Mouse (Mus musculus) thymus, adult 2 months (tissue): Measurements from ENCODE around the gene Mast2. TPM values are rescaled to one million over a fixed set of nuclear protein-coding genes. Genes with fewer than 3 reads are reported as not detected.

Experiments used
- DNase-seq: peaks from one replicate; pipeline ENCODE4 v3.0.0; 2021
- H3K27ac ChIP-seq: fragments of 200-500 bp; 2 replicates; pipeline ENCODE4 v1.5.1; 2012; ENCODE audit warnings: low read length, control low read depth; ENCODE audit not compliant: control insufficient read depth, insufficient read depth
- H3K27me3 ChIP-seq: fragments of 200-500 bp; 2 replicates; pipeline ENCODE4 v1.6.1; 2012; ENCODE audit warnings: mild to moderate bottlenecking, low read length, moderate library complexity, mixed read lengths; ENCODE audit not compliant: control insufficient read depth, insufficient read depth
- H3K36me3 ChIP-seq: fragments of 200-500 bp; 2 replicates; pipeline ENCODE4 v1.6.1; 2012; ENCODE audit warnings: mild to moderate bottlenecking, low read length, moderate library complexity; ENCODE audit not compliant: control insufficient read depth, insufficient read depth
- H3K4me1 ChIP-seq: fragments of 200-500 bp; replicated peaks from 2 replicates; pipeline ENCODE4 v1.6.1; 2012; ENCODE audit warnings: low read length; ENCODE audit not compliant: control insufficient read depth, insufficient read depth
- H3K4me3 ChIP-seq: fragments of 200-500 bp; 2 replicates; pipeline ENCODE4 v1.5.1; 2012; ENCODE audit warnings: mild to moderate bottlenecking, low read length, control low read depth, moderate library complexity; ENCODE audit not compliant: control insufficient read depth, insufficient read depth
- CTCF ChIP-seq: fragments of 200-500 bp; IDR thresholded peaks from 2 replicates; pipeline ENCODE4 v1.5.1; 2012; ENCODE audit warnings: mild to moderate bottlenecking, control low read depth, low read length, moderate library complexity, borderline replicate concordance; ENCODE audit not compliant: control insufficient read depth, poor library complexity, insufficient read depth; ENCODE audit errors: extremely low read depth
- POLR2A ChIP-seq: fragments of 200-500 bp; IDR thresholded peaks from 2 replicates; pipeline ENCODE4 v1.6.1; 2012; ENCODE audit warnings: mild to moderate bottlenecking, low read length, control low read depth, moderate library complexity; ENCODE audit not compliant: control insufficient read depth, poor library complexity, insufficient read depth; ENCODE audit errors: extremely low read depth
- WGBS: fragments of 180-500 bp; shearing (Covaris S2); methylation state at CpG from one replicate; pipeline ENCODE4 v1.1.7; 2018; 5-methylcytosine and 5-hydroxymethylcytosine counted together
- polyA plus RNA-seq: library from polyadenylated mRNA; depleted of rRNA; stranded (reverse); fragments of >200 nt; gene quantifications from 2 replicates; pipeline ENCODE4 v1.2.3, GENCODE M21; 2012

Mast2 gene
- polyA plus RNA-seq, 1 experiment = 110 TPM

GRCm38 (mm10) chr4:116412993-116413392 is 51.0 kb downstream of the Mast2 start:
- no peak overlapping the region for H3K27ac ChIP-seq
- DNase-seq = no peak
- no peak overlapping the region for H3K4me3 ChIP-seq
- TF ChIP-seq POLR2A (no peak), CTCF (no peak)
- no peaks in the 10 kb centered on the region for H3K4me1 ChIP-seq
- H3K27me3 ChIP-seq = no peaks in the 10 kb centered on the region
- no peaks in the 10 kb centered on the region for H3K36me3 ChIP-seq
- 83% methylated on average over 1 of the region's 1 CpGs for WGBS

- TF ChIP-seq CTCF (no peak), POLR2A (no peak)
- H3K4me3 ChIP-seq = no peak overlapping the region
Observed at GRCm38 (mm10) chr4:116411401-116411800, 52.6 kb downstream of the Mast2 start.

GRCm38 (mm10) chr4:116406668-116407067 is 57.3 kb downstream of the Mast2 start:
- TF ChIP-seq CTCF (no peak), POLR2A (no peak)
- Histone ChIP-seq H3K4me1 (no peaks in the 10 kb centered on the region), H3K27me3 (no peaks in the 10 kb centered on the region), H3K36me3 (no peaks in the 10 kb centered on the region), H3K4me3 (no peak overlapping the region), H3K27ac (no peak overlapping the region)
- 95% methylated on average over 2 of the region's 2 CpGs for WGBS
- DNase-seq = no peak

More at GRCm38 (mm10) chr4:116411401-116411800, 52.6 kb downstream of the Mast2 start:
- Histone ChIP-seq H3K27ac (no peak overlapping the region), H3K4me1 (no peaks in the 10 kb centered on the region), H3K36me3 (no peaks in the 10 kb centered on the region), H3K27me3 (no peaks in the 10 kb centered on the region)
- no peak for DNase-seq

GRCm38 (mm10) chr4:116405955-116406351 is 58.0 kb downstream of the Mast2 start:
- DNase-seq = no peak
- WGBS = 84% methylated on average over 8 of the region's 8 CpGs
- no peaks in the 10 kb centered on the region for H3K27me3 ChIP-seq
- no peak overlapping the region for H3K4me3 ChIP-seq
- H3K27ac ChIP-seq = no peak overlapping the region
- H3K4me1 ChIP-seq = no peaks in the 10 kb centered on the region
- TF ChIP-seq POLR2A (no peak), CTCF (no peak)
- no peaks in the 10 kb centered on the region for H3K36me3 ChIP-seq

- no peak overlapping the region for H3K4me3 ChIP-seq
- no peak for DNase-seq
Observed at GRCm38 (mm10) chr4:116405276-116405954, 58.6 kb downstream of the Mast2 start.

GRCm38 (mm10) chr4:116403884-116404283 is 60.1 kb downstream of the Mast2 start:
- 83% methylated on average over 2 of the region's 2 CpGs for WGBS
- Histone ChIP-seq H3K4me1 (no peaks in the 10 kb centered on the region), H3K27ac (no peak overlapping the region), H3K36me3 (no peaks in the 10 kb centered on the region), H3K4me3 (no peak overlapping the region), H3K27me3 (no peaks in the 10 kb centered on the region)
- no peak for TF ChIP-seq POLR2A
- TF ChIP-seq CTCF = no peak
- no peak for DNase-seq

More at GRCm38 (mm10) chr4:116405276-116405954, 58.6 kb downstream of the Mast2 start:
- no peak for TF ChIP-seq CTCF
- no peaks in the 10 kb centered on the region for H3K27me3 ChIP-seq
- WGBS = 92% methylated on average over 7 of the region's 7 CpGs
- no peaks in the 10 kb centered on the region for H3K36me3 ChIP-seq
- H3K4me1 ChIP-seq = no peaks in the 10 kb centered on the region
- H3K27ac ChIP-seq = no peak overlapping the region

- 88% methylated on average over 1 of the region's 1 CpGs for WGBS
- Histone ChIP-seq H3K36me3 (no peaks in the 10 kb centered on the region), H3K4me3 (no peak overlapping the region), H3K27ac (no peak overlapping the region), H3K27me3 (no peaks in the 10 kb centered on the region), H3K4me1 (no peaks in the 10 kb centered on the region)
- TF ChIP-seq POLR2A (no peak), CTCF (no peak)
- DNase-seq = no peak
Observed at GRCm38 (mm10) chr4:116402708-116403107, 61.3 kb downstream of the Mast2 start.
